Mouse (Mus musculus): ENCODE data around the gene C1rl. TPM values are rescaled to one million over a fixed set of nuclear protein-coding genes. Genes with fewer than 3 reads are reported as not detected.
A peak's percentile ranks its signal among the peaks of the same experiment; 100 is the strongest.
"Not testable (repeated sequence)": the region's sequence is repeated elsewhere in the genome, so short reads cannot be mapped to it uniquely, and the experiment has no call there.

The C1rl gene
- total RNA-seq, 2 experiments from 2014 or later = 1.3 to 1.6 TPM

DNA sequence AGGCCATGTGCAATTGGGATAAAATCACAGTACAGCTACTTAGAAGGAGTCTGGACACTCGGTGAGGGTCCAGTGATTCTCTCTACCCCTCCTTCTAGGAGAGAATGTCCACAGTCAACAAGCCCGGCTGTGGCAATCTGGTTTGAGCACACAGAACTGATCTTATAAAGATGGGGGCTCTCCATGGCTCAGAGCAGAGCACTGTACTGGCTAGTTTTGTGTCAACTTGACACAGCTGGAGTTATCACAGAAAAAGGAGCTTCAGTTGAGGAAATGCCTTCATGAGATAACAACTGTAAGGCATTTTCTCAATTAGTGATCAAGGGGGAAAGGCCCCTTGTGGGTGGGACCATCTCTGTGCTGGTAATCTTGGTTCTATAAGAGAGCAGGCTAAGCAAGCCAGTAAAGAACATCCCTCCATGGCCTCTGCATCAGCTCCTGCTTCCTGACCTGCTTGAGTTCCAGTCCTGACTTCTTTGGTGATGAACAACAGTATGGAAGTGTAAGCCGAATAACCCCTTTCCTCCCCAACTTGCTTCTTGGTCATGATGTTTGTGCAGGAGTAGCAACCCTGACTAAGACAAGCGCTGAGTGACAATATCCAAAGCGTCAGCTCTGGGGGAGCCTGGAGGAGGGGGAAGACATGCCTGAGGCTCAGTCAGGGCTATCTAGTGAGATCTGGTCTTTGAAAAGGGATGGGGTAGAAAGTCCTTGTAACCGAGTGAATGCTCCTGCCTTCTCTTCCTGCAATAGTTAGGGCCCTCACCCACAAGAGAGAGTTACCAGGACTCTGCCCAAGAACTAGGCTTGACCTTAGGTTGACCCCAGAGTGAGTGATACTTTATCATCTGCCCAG, 20.9 kb upstream of the C1rl start:
- not testable (repeated sequence) for DNase-seq (ENCODE audit: low spot score in 2 of 2)

DNA sequence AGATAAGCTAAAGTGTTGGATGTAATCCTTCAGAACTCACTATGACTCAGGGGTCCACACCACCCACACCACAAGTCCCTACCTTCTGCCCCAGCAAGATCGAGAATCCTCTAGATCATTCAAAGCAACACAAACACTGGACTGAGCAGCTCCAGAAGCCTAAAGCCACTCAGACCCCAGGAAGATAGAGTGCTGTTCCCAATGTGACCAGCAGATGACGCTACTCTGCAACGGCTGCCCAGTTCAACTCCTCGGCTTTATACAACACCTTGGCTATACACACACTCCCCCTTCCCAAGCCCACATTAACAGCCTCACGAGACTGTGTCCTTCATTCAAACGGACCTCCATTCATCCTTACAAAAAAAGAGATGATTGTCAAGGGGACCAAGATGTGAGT, 20.1 kb upstream of the C1rl start:
- DNase-seq (ENCODE audit: low spot score in 2 of 2) = peak; percentile 44 to 51

DNA sequence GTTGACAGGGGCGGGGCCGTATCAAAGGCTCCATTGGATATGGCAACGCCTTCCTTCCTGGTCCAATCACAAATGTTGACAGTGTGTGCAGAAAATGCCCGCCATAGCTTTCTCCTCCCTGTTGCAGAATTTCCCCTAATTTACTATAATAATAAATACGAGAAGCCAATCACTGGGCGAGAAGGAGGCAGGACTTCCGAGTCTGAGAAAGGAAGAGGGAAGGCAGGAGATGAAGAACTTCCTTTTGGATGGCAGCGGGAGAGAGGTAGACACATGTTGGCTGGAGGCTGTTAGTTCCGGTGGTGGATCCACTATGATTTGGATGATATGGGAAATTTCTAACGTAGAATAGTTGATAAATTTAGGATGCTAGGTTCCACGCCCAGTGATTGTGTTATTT, 18.3 kb upstream of the C1rl start:
- DNase-seq (ENCODE audit: low spot score in 2 of 2) = no peak

DNA sequence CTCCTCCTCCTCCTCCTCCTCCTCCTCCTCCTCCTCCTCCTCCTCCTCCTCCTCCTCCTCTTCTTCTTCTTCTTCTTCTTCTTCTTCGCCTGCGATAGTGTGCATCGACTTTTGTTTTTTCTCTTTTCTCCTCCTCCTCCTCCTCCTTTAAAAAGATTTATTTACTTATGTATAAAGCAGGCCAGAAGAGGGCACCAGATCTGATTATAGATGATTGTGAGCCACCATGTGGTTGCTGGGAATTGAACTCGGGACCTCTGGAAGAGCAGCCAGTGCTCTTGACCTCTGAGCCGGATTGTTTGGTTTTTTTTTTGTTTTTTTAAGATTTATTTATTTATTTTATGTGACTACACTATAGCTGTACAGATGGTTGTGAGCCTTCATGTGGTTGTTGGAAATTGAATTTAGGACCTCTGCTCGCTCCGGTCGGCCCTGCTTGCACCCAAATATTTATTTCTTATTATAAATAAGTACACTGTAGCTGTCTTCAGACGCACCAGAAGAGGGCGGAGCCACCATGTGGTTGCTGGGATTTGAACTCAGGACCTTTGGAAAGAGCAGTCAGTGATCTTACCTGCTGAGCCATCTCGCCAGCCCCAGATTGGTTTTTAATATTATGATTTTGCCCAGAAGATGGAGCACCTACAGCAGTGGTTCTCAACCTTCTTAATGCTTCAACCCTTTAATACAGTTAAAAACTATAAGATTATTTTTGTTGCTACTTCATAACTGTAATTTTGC, 17.4 kb upstream of the C1rl start:
- DNase-seq (ENCODE audit: low spot score in 2 of 2) = not testable (repeated sequence)

DNA sequence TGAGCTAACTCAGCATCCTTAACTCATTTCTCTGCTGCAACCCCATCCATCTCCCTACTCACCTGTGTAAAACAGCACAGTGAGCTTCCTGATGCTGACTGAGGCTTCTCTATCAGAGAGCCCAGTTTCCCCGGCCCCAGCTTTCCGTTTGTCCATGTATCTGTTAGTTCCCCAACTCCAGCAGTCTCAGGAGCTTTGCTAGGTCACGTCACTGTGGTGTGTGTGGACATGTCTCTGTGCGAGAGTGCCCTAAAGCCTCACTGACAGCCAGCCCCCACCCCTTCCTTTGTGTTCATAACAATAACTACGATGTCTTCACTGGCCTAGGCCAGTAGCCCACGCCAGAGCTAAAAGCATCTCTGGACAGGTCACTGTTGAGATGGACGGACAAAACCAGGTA, 16.7 kb upstream of the C1rl start:
- no peak for DNase-seq (ENCODE audit: low spot score in 2 of 2)

DNA sequence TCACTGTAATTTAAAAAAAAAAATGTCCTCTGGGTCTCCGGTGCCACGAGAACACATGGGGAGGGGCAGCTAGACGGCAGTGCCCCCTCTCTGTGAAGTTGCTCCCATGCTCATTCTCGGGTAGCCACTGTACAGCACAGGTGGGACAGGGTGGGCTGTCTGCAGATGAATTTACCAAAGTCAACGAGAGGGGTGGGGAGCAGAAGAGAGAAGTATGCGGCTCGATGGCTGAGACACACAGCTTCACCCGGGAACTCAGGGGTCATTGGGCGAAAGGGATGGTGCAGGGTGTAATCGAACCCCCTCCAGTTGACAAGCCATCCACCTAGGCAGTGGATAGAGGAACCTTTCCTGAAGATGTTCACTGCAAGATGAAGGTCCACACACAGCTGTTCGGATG, 16.1 kb upstream of the C1rl start:
- no peak for DNase-seq (ENCODE audit: low spot score in 2 of 2)

DNA sequence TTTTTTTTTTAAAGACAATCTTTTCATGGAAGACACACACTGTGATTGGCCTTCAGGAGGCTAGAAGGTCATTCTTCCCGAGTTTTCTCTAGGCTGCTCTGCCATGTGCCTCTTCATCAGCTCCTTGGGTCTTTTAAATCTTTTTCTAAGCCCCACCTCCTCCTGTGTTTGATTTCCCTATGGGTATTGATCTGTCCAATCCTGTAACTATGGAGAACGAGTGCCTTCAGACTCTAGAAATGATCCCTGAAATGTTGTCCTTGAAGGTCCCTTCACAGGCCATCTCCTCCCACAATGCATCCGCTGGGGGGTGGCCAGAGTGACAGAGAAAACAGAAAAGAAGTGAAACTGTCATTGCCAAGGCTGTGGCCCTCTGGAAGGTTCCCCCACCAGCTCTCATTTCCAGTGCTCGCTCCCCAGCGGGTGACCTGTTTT, 15.7 kb upstream of the C1rl start:
- no peak for DNase-seq (ENCODE audit: low spot score in 2 of 2)

DNA sequence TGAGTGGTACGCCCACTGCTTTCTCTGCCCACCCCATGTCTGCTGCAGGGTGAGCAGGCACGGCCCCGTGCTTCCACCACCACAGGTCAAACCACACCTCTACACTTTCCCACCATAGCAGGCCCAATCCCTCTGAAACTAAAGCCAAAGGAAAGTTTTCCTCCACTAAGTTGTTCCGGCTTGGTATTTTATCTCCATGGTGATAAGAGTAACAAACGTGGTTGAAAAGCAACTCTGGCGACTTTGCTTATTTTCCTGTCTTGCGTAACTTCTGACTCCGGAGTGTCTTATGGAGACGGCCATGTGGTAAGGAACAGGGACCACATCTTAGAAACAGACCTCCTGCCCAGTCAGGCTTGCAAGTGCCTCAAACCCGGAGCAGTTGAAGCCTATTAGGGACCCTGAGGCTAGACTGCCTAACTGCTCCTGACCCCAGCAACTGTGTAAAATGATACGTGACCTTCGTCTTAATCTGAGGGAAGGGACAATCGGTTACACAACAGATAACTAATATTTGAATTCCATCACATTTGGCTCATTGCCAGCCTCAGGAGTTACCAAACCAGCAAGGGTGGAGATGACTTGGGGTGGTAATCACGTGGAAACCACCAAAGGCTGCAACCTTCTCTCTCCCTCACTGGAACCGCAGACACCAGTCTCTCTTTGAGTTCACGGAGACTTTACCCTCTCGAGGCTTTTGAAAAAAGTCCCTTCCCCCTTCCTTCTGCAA, 14.8 kb upstream of the C1rl start:
- no peak for DNase-seq (ENCODE audit: low spot score in 2 of 2)

DNA sequence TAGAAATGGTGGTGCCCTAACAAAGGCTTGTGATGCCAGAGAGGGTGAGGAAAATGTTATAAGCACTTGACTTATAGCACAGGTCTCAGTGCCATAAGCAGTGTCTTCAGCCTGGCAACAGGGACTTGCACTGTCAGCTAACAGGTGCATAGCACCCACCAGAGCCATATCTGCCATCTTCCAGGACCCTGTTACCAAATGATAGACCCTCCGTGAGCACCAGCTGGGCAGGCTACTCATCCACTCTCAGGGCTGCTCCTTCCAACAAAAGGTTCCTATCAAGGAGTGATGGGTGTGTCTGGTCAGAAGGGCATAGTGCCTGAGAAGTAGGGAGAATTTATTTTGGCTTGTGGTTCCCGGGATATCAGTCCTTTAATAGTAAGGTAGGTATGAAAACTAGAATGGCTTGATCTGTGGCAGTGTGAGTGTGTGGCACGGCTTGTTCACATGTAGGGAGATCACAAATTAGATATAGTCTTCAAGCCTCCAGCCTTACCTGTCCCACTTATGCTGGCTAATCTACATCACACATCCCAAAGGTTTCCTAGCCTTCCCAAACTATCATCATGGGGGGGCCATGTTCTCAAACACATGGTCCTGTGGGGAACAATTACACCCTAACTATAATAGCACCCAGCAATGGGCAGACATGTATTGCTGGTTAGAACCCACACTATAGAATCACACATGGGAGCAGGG, 13.9 kb upstream of the C1rl start:
- no peak for DNase-seq (ENCODE audit: low spot score in 2 of 2)

DNA sequence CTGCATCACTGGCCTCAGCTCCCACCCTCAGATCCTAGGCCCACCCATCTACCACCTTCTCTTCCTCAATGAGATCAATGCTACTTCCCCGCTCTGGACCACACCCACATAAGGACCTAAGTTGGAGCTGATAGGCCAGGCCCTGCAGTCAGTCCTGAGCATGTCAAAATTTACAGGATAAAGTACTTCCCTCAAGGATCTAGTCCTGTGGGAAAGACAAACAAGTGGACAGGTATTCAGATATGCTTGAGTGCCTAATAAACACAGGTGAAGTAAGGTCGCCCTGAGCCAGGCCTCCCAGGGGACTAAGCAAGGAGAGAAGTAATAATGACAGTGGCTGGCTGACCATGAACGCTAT, 13.4 kb upstream of the C1rl start:
- DNase-seq (ENCODE audit: low spot score in 2 of 2) = no peak

DNA sequence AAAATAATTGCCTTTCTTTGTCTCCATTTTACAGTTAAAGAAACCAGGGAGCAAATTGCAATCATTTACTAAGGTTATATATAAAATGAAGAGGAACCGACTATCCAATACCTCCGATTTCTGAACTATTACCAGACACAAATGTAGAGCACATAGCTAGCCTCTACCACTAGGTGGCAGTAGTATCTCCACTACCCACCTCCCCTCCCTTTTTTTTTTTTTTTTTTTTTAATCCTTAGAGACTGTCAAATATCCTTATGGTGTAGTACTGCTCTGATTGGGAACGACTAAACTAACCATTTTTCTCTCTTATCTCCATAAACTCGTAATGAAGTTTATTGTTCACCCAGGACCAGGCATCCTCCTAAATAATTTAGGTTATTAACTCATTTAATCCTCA, 12.6 kb upstream of the C1rl start:
- no peak for DNase-seq (ENCODE audit: low spot score in 2 of 2)

DNA sequence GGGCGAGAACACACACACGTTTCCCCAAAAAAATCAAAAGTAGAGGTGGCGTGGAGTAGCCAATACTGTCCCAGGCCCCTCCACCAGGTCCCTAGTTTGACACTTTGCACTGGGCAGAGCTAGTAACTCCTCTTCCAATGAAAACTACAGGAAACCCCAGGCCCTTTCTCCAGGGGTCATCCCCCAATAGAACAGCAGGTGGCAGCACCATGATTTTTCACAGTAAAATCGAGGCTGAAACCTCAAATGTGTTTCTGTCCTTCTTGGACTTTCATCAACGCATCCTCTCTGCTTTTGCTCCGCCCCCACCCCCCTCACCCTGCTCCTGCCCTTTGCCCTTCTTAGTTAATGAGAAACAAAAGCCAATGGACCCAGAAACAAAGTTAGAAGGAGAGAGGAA, 11.3 kb upstream of the C1rl start:
- DNase-seq (ENCODE audit: low spot score in 2 of 2) = peak in 1 of 2 experiments; percentile 60

DNA sequence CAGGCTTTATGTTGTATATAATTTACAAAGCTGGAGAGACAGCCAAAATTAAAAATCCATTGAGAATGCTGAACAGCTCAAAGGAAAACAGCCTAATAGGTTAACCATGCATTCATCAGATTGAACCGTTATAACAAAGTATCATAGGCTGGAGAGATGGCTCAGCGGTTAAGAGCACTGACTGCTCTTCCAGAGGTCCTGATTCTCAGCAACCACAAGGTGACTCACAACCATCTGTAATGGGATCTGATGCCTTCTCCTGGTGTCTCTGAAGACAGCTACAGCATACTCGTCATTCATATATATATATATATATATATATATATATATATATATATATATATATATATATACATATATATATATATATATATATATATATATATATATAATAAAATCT, 9.1 kb upstream of the C1rl start:
- DNase-seq (ENCODE audit: low spot score in 2 of 2) = not testable (repeated sequence)

DNA sequence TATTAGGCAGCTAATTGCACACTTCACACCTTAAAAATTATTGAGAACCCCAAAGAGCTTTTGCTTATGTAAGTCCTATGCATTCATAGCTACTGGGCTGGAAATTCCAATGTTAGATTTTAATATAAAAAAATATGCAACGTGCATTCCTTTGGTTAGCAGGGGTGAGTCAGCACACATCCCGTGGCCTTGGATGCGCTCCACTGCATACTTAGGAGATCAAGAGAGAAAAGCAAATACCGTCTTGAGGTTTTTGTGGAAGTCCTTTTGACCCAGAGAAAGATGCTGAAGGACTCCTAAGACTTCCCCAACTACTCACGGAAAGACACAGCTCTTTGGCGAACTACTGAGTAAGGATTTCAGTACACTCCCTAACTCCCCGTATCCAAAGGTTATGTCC, 8.1 kb upstream of the C1rl start:
- no peak for DNase-seq (ENCODE audit: low spot score in 2 of 2)

DNA sequence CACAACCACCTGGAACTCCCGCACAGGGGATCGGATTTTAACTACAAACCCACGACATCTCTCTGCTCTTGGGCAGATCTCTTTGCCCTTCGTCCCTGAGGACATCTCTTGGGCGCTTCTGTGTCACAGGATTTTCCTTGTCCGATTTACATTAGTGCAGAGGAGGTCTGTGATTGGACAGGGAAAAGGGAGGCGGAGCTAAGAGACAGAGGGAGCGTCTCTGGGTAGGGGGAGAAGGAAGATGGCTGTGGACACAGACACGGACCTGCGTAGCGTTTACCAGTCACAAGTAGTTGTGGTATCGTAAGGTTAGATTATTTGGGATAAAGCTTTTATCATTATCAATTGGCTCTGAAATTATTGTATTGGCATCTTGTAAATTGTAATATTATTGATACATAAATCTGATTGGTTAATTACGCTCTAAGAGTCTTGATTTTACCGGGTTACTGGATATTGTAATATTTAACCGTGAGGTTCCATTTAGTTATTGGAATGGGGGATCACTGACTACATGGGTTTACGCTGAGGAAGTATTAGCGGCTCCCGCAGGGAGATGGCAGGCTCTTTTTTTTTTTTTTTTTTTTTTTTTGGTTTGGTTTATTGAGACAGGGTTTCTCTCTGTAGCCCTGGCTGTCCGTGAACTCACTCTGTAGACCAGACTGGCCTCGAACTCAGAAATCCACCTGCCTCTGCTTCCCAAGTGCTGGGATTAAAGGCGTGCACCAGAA, 7.3 kb upstream of the C1rl start:
- no peak for DNase-seq (ENCODE audit: low spot score in 2 of 2)

DNA sequence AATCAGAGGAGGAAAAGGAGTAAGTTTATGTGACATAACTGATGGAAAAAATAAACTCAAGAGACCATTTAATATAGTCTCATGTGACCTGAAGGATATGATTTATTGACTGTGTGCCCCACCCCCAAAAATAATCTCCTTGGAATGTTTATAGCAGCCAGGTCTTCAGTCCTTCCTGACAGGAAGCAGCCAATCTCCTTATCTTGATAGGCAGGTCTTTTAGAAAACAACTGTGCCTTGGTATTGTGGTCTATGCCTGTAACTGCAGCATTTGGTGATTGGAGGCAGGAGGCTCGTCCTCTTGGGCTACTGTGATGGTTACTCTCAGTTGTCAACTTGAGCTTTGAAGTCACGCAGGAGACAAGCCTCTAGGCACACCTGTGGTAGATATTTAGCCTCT, 5.4 kb upstream of the C1rl start:
- no peak for DNase-seq (ENCODE audit: low spot score in 2 of 2)

DNA sequence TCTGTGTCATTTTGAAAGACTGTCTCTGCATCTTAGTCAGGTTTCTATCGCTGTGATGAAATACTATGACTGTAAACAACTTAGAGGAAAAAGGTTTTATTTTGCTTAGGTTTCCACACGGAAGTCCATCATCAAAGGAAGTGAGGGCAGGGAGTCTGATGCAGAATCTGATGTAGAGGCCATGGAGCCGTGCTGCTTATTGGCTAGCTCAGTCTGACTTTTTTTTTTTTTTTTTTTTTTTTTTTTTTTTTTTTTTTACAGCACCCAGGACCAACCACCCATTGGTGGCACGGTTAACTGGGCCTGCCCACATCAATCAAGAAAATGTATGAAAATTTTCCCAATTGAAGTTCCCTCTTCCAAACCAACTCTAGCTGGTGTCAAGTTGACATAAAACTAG, 4.0 kb upstream of the C1rl start:
- no peak for DNase-seq (ENCODE audit: low spot score in 2 of 2)

DNA sequence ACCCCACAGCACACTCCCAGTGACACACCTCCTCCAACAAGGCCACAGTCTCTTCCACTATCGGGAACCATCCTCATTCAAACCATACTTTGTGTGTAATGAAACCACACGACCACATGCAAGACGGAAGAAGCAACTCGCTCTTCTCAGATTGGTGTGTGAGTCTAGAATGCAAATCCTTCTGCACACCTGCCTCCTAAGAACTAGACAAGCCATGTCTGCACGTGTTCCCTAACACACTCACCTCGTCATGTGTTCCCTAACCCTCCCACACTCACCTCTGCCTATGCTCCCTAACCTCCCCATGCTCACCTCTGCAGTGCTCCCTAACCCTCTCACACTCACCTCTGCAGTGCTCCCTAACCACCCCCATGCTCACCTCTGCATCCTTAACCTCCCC, 1.5 kb upstream of the C1rl start:
- no peak for DNase-seq (ENCODE audit: low spot score in 2 of 2)

DNA sequence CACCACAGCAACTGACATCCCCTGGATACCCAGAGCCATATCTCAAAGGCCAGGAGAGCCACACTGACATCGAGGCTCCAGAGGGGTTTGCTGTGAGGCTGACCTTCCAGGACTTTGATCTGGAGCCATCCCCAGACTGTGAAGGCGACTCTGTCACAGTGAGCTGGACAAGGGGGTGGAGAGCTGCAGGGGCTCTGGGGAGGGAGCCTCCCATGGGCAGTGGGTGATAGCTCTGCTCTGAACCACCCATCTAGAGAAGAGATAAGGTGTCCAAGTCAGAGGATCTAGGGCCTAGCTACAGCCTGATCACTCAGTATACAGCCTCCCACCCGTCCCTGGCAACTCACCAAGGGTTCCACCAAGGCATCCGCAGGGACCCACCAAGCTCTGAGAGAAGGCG, 973 bp downstream of the C1rl start:
- DNase-seq (ENCODE audit: low spot score in 2 of 2) = no peak

DNA sequence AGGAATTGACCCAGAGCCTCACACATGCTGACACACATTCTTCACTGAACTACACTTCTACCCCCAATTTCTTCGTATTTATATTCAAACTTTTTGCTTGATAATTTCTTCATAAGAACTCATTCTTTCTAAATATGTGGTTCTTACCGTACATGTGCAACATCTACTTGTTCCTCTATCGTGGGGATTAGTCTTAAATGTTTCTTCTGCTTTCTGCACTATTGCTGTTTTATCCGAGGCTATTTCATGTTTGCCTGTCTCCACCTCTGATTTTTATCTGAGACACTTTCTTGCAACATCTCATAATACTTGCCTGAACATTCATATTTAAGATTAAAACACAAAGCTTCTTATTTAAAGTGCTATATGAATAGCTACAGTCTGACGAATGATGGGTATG, 3.1 kb downstream of the C1rl start:
- DNase-seq (ENCODE audit: low spot score in 2 of 2) = no peak

Measured in gastrocnemius, postnatal 4 days (tissue).